Mouse (Mus musculus) lung, adult 10 weeks (tissue): ENCODE data around the gene Prss23. TPM values are rescaled to one million over a fixed set of nuclear protein-coding genes. Genes with fewer than 3 reads are reported as not detected.

Source experiments
- polyA plus RNA-seq: library from polyadenylated mRNA; stranded (reverse); fragments of 350-450 nt; fragmentation: Illumina TruSeq; extraction: RNeasy Lipid Tissue Mini Kit (QIAGEN cat#74804); gene quantifications from one replicate; pipeline ENCODE4 v1.2.3, GENCODE M21; 2014; ENCODE audit warnings: low read depth, low replicate concordance; ENCODE audit not compliant: insufficient read depth

The Prss23 gene
- 74.9 TPM for polyA plus RNA-seq

DNA sequence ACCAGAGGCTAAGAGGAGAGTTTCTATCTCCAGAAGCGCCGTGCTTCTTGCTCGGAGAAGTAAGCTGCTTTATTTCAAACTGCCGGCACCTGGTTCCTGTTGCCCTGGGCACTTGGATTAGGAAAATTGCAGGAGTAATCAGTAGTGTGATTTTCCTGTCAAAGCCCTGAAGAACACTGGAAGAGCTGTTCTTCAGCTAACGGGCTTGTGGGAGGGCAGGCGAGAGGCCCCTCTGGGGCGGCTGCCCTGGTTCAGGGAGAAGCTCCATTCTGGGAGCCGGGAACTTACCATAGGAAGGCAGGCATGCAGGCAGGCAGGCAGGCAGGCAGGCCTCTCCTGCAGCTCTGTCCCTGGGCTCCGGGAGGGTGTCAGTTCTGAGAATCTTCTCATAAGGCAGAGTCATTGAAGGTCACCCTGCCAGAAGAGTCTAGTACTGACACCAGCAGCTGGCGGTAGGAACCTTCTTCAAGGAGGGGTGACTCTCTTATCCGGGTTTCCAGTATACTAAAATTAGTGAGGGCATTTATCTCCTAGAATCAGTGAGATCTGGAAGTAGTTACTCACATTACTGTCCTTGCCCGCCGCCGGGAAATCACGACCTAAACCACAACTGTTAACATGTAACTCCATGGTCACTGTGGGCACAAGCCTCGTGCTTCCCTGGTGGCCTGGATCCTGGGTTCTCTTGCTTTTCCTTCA lies at the start of gene Prss23:
Gene Prss23 (minus strand): TSS at position 457 of the 699 bp plus-strand sequence.

Other genes with a start within 250 kb of the Prss23 start
- gene Tmem135, start 123.0 kb downstream of the Prss23 start, polyA plus RNA-seq = 13.9 TPM
- gene Fzd4, start 122.8 kb downstream of the Prss23 start, polyA plus RNA-seq = 19.6 TPM
- 5.5 TPM for gene Me3, start 105.2 kb upstream of the Prss23 start, polyA plus RNA-seq